Mouse (Mus musculus): ENCODE measurements around the gene Sema6b.

- TF ChIP-seq EP300 (IDR thresholded peaks at IDR 0.05; ENCODE audit: low read depth) (no peak), CTCF (IDR thresholded peaks at IDR 0.05; ENCODE audit: low read depth) (no peak)
Measured at GRCm38 (mm10) chr17:56079921-56080320, 60.2 kb downstream of the Sema6b start.
